Mouse (Mus musculus): ENCODE data around the gene Itga6. TPM values are rescaled to one million over a fixed set of nuclear protein-coding genes. Genes with fewer than 3 reads are reported as not detected.
"Not testable (repeated sequence)": the region's sequence is repeated elsewhere in the genome, so short reads cannot be mapped to it uniquely, and the experiment has no call there.

Gene Itga6
- polyA plus RNA-seq, 1 experiment from 2014 or later: 21.1 TPM

DNA sequence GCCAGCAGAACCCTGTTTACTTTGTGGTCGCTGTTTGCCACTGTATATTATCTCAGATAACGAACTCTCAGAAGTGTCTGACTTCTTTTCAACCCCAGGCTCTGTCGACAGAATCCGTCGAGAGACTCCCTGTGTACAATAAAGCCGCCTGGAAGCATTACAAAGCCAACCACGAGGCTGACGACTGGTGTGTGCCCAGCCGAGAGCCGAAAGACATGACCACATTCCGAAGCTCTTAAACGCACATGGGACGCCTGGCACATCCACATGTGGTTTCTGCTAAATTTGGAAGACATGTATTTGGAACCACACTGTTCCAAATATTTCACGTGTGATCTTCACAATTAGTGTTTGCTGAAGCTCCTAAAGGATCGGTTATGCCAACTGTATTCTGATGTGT lies 154.5 kb downstream of the Itga6 start:
- Histone ChIP-seq H3K27me3 (replicated peaks; ENCODE audit: control insufficient read depth, insufficient read depth, low read length) (no peaks in the 10 kb centered on the region), H3K9ac (ENCODE audit: low read depth, low read length) (no peak overlapping the region), H3K36me3 (ENCODE audit: control insufficient read depth, insufficient read depth, low read length) (peaks cover 7% of the 10 kb centered on the region; the same call in 1 of the 2 replicates), H3K4me1 (ENCODE audit: control insufficient read depth, insufficient read depth, low read depth, low read length) (no peaks in the 10 kb centered on the region), H3K4me2 (ENCODE audit: low read length) (no peak overlapping the region), H3K27ac (ENCODE audit: low read depth, low read length) (no peak overlapping the region), H3K9me3 (ENCODE audit: control insufficient read depth, low read length) (no peaks in the 10 kb centered on the region), H3K4me3 (ENCODE audit: low read length) (no peak overlapping the region)
- WGBS: 85% methylated on average over 15 of the region's 15 CpGs
- ATAC-seq: no peak

DNA sequence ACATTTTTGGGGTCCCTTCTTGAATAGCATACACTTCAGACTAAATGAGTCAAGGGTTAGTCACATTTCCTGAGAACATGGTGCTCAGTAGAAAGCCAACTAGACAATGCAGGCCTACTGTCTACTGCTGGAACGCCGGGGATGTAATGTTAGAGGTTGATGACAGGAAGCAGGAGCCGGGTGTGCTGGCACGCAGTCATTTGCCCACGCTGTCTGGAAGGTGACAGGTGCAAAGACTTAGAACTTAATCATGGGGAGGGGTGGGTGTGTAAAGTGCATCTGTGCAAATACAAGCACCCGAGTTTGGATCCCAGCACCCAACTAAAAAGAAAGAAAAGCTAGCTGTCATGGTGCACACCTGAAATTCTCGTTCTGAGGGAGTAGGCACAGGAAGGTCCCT lies 159.7 kb downstream of the Itga6 start:
- no peak overlapping the region for H3K27ac ChIP-seq (ENCODE audit: low read depth, low read length)
- no peak overlapping the region for H3K9ac ChIP-seq (ENCODE audit: low read depth, low read length)
- WGBS: 93% methylated on average over 7 of the region's 7 CpGs

DNA sequence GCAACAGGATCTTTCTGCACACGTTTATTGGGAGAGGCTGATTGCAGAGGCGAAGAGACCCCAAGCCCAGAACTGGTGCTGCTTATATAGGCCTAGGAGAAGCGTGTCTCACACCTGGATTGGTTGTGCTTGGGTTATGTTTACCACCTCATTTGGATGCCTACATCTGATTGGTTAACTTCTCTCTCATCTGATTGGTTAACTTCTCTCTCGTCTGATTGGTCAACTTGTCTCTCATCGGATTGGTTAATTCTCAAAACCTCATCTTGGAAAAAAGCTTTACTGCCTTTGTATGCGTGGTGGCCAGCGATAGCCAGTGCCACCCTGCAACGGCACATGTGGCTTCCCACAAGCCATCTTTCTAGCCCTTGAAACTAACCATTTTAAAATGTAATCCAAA lies 160.9 kb downstream of the Itga6 start:
- not testable (repeated sequence) for H3K27me3 ChIP-seq (replicated peaks; ENCODE audit: control insufficient read depth, insufficient read depth, low read length); ATAC-seq; H3K4me3 ChIP-seq (ENCODE audit: low read length); H3K27ac ChIP-seq (ENCODE audit: low read depth, low read length); H3K36me3 ChIP-seq (ENCODE audit: control insufficient read depth, insufficient read depth, low read length); H3K4me1 ChIP-seq (ENCODE audit: control insufficient read depth, insufficient read depth, low read depth, low read length); H3K9me3 ChIP-seq (ENCODE audit: control insufficient read depth, low read length); H3K4me2 ChIP-seq (ENCODE audit: low read length); H3K9ac ChIP-seq (ENCODE audit: low read depth, low read length)
- WGBS: 97% methylated on average over 8 of the region's 8 CpGs

More for the DNA sequence above, 159.7 kb downstream of the Itga6 start:
- no peak for ATAC-seq
- H3K4me3 ChIP-seq (ENCODE audit: low read length): no peak overlapping the region
- no peaks in the 10 kb centered on the region for H3K4me1 ChIP-seq (ENCODE audit: control insufficient read depth, insufficient read depth, low read depth, low read length)
- no peak overlapping the region for H3K4me2 ChIP-seq (ENCODE audit: low read length)
- no peaks in the 10 kb centered on the region for H3K27me3 ChIP-seq (replicated peaks; ENCODE audit: control insufficient read depth, insufficient read depth, low read length)
- H3K36me3 ChIP-seq (ENCODE audit: control insufficient read depth, insufficient read depth, low read length): peaks cover 4% of the 10 kb centered on the region; the same call in 1 of the 2 replicates
- no peaks in the 10 kb centered on the region for H3K9me3 ChIP-seq (ENCODE audit: control insufficient read depth, low read length)

Other genes with a start within 250 kb of the Itga6 start
- gene Dlx1, start 217.5 kb upstream of the Itga6 start, polyA plus RNA-seq (2015; fragmentation: Nextera tagmentation; extraction: Ambion mirVana): 0.09 and 9.5 TPM in 2 replicates
- 0.20 and 2.0 TPM in 2 replicates for gene Dlx2, start 198.9 kb upstream of the Itga6 start, polyA plus RNA-seq (2015; fragmentation: Nextera tagmentation; extraction: Ambion mirVana)
- 24.0 and 25.1 TPM in 2 replicates for gene Pdk1, start 127.6 kb downstream of the Itga6 start, polyA plus RNA-seq (2015; fragmentation: Nextera tagmentation; extraction: Ambion mirVana)
- 38.6 and 41.3 TPM in 2 replicates for gene Rapgef4, start 235.6 kb downstream of the Itga6 start, polyA plus RNA-seq (2015; fragmentation: Nextera tagmentation; extraction: Ambion mirVana)

Measured in hindbrain, embryonic 16.5 days (tissue).